22 mouse cellular contexts compared by ENCODE assay signal in the genomic region with DNA sequence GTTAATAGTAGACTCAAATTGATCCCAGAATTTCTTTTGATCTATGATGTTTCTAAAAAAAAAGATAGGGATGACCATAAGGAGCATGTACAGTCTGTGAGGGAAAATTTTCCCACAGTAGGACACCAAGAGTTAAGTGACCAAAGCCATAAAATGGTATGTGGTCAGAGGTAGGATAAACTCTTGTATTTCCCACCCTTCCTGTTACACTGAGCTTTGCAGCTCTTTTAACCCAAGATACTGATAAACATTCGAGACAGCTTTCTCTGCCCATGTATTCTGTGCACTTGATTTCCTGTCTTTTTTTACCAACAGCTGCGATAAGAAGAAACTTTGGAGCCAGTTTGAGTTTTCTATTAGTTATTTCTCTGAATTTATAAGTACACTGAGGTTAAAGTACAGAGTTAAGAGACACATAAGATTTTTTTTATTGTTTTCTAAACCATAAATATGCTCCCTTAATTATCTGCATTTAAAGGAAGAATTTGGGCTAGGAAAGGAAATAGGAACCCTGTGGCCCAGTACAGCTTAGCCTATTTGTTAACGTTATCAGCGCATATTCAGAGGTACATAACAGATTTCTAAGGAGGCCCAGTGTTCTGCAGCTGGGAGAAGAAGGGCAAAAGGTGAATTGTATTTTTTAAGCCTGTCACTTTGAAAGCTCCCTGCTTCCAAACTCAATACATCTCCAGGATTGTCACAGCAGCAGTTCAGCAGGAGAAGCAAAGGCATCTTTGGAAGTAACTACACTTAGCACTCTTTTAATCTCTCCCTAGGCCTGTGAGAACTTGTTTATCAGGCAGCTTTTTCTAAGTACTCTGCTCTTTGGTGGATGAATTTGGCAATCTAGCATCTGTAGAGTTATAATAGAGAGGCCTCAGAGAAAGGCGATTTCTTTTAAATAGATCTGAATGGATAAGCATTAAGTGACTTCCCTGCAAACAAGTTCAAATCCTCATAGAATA.
DNase-seq lines count a peak whose midpoint lies in the region; ATAC-seq and TF ChIP-seq lines count a peak whose summit lies in the region.
"Had no signal": no experiment of that assay in that cellular context is flagged by ENCODE, and none has a peak within 500 bp of the region (broad histone marks: within the 10 kb centered on the region; RNA-seq: fewer than 3 reads in every experiment).

No protein-coding gene starts in this region.

- H3K4me1 ChIP-seq in kidney, embryonic 14.5 days (ENCODE audit: control insufficient read depth, insufficient read depth, low read length), result peaks cover 11% of the 10 kb centered on the region; the same call in 1 of the 2 replicates
- H3K4me1 ChIP-seq in midbrain, embryonic 12.5 days, result 0 out of 2 replicates have a peak, but pooled peaks cover 4% of the 10 kb centered on the region
- no peaks in the 10 kb centered on the region for H3K4me1 ChIP-seq in midbrain, postnatal 0 days (ENCODE audit: insufficient read depth, low read length)
- no peaks in the 10 kb centered on the region for H3K4me1 ChIP-seq in intestine, postnatal 0 days (replicated peaks; ENCODE audit: control insufficient read depth, insufficient read depth, low read length)
- H3K4me1 ChIP-seq: embryonic facial prominence, embryonic 13.5 days; hindbrain, embryonic 12.5 days; midbrain, embryonic 15.5 days had no signal

- DNase-seq in embryo, embryonic 10 days (ENCODE audit: low spot score), result peak; percentile 23
- DNase-seq in embryo, embryonic 9.5 days (ENCODE audit: extremely low spot score), result no peak
- DNase-seq in kidney, adult 11 months, result no peak
- DNase-seq in midbrain, postnatal 0 days (ENCODE audit: low spot score), result no peak
- DNase-seq in layer of hippocampus, adult 2 months (ENCODE audit: low spot score in 2 of 2), result no peak
- DNase-seq: adrenal gland, postnatal 14 days; cerebellum, adult 11 months; cerebellum, postnatal 25 days; gastrocnemius, postnatal 25 days; liver, postnatal 0 days; lung, postnatal 4 days; right cerebral cortex, postnatal 25 days had no signal

- no peaks in the 10 kb centered on the region for H3K27me3 ChIP-seq in kidney, embryonic 14.5 days (ENCODE audit: control insufficient read depth, insufficient read depth, low read length)
- no peaks in the 10 kb centered on the region for H3K27me3 ChIP-seq in midbrain, embryonic 12.5 days
- H3K27me3 ChIP-seq in midbrain, postnatal 0 days (ENCODE audit: insufficient read depth, low read length), result no peaks in the 10 kb centered on the region
- no peaks in the 10 kb centered on the region for H3K27me3 ChIP-seq in intestine, postnatal 0 days (replicated peaks; ENCODE audit: control insufficient read depth, insufficient read depth, low read length)
- H3K27me3 ChIP-seq: embryonic facial prominence, embryonic 13.5 days; hindbrain, embryonic 12.5 days; midbrain, embryonic 15.5 days had no signal

- WGBS in kidney, embryonic 14.5 days, result 43% methylated on average over 5 of the region's 5 CpGs
- WGBS in midbrain, embryonic 12.5 days, result 38% methylated on average over 5 of the region's 5 CpGs
- 35% methylated on average over 5 of the region's 5 CpGs for WGBS in midbrain, postnatal 0 days
- WGBS in intestine, postnatal 0 days, result 32% methylated on average over 5 of the region's 5 CpGs

- no peak overlapping the region for H3K9ac ChIP-seq in kidney, embryonic 14.5 days (ENCODE audit: low read depth, low read length)
- H3K9ac ChIP-seq in midbrain, embryonic 12.5 days (replicated peaks), result no peak overlapping the region
- no peak overlapping the region for H3K9ac ChIP-seq in midbrain, postnatal 0 days (replicated peaks; ENCODE audit: low read length, poor library complexity, severe bottlenecking)
- H3K9ac ChIP-seq in intestine, postnatal 0 days (ENCODE audit: low read depth, low read length), result no peak overlapping the region
- H3K9ac ChIP-seq: embryonic facial prominence, embryonic 13.5 days; hindbrain, embryonic 12.5 days; liver, postnatal 0 days; midbrain, embryonic 15.5 days had no signal

- H3K9me3 ChIP-seq in kidney, embryonic 14.5 days (ENCODE audit: control insufficient read depth, low read length), result no peaks in the 10 kb centered on the region
- H3K9me3 ChIP-seq in midbrain, embryonic 12.5 days, result no peaks in the 10 kb centered on the region
- no peaks in the 10 kb centered on the region for H3K9me3 ChIP-seq in midbrain, postnatal 0 days (ENCODE audit: low read length)
- no peaks in the 10 kb centered on the region for H3K9me3 ChIP-seq in intestine, postnatal 0 days (ENCODE audit: control insufficient read depth)
- H3K9me3 ChIP-seq: embryonic facial prominence, embryonic 13.5 days; hindbrain, embryonic 12.5 days; limb, embryonic 10.5 days; midbrain, embryonic 15.5 days had no signal

- no peak overlapping the region for H3K4me3 ChIP-seq in kidney, embryonic 14.5 days (ENCODE audit: low read length)
- H3K4me3 ChIP-seq in midbrain, embryonic 12.5 days, result no peak overlapping the region
- H3K4me3 ChIP-seq in midbrain, postnatal 0 days (ENCODE audit: low read depth, low read length), result no peak overlapping the region
- H3K4me3 ChIP-seq in intestine, postnatal 0 days (ENCODE audit: low read depth, low read length), result no peak overlapping the region
- no peak overlapping the region for H3K4me3 ChIP-seq in layer of hippocampus, adult 2 months
- H3K4me3 ChIP-seq: embryonic facial prominence, embryonic 13.5 days; hindbrain, embryonic 12.5 days; limb, embryonic 10.5 days; midbrain, embryonic 15.5 days had no signal

- H3K27ac ChIP-seq in kidney, embryonic 14.5 days (ENCODE audit: low read depth, low read length), result no peak overlapping the region
- no peak overlapping the region for H3K27ac ChIP-seq in midbrain, embryonic 12.5 days (replicated peaks)
- H3K27ac ChIP-seq in midbrain, postnatal 0 days (ENCODE audit: low read depth, low read length), result no peak overlapping the region
- H3K27ac ChIP-seq in intestine, postnatal 0 days (ENCODE audit: low read depth, low read length), result no peak overlapping the region
- H3K27ac ChIP-seq in layer of hippocampus, adult 2 months, result no peak overlapping the region
- H3K27ac ChIP-seq: embryonic facial prominence, embryonic 13.5 days; hindbrain, embryonic 12.5 days; limb, embryonic 10.5 days; midbrain, embryonic 15.5 days had no signal

- H3K4me2 ChIP-seq in kidney, embryonic 14.5 days (replicated peaks; ENCODE audit: low read depth, low read length), result no peak overlapping the region
- no peak overlapping the region for H3K4me2 ChIP-seq in midbrain, embryonic 12.5 days (replicated peaks)
- H3K4me2 ChIP-seq in midbrain, postnatal 0 days (ENCODE audit: low read depth, low read length, poor library complexity, severe bottlenecking), result no peak overlapping the region
- H3K4me2 ChIP-seq in intestine, postnatal 0 days (replicated peaks; ENCODE audit: low read depth), result no peak overlapping the region
- H3K4me2 ChIP-seq: embryonic facial prominence, embryonic 13.5 days; hindbrain, embryonic 12.5 days; midbrain, embryonic 15.5 days had no signal

- H3K36me3 ChIP-seq in kidney, embryonic 14.5 days (ENCODE audit: control insufficient read depth, insufficient read depth, low read length), result no peaks in the 10 kb centered on the region
- H3K36me3 ChIP-seq in midbrain, embryonic 12.5 days, result no peaks in the 10 kb centered on the region
- H3K36me3 ChIP-seq in midbrain, postnatal 0 days (ENCODE audit: insufficient read depth, low read length), result no peaks in the 10 kb centered on the region
- no peaks in the 10 kb centered on the region for H3K36me3 ChIP-seq in intestine, postnatal 0 days (ENCODE audit: control insufficient read depth, insufficient read depth)
- H3K36me3 ChIP-seq: embryonic facial prominence, embryonic 13.5 days; hindbrain, embryonic 12.5 days; limb, embryonic 10.5 days; midbrain, embryonic 15.5 days had no signal

- no peak for TF ChIP-seq CTCF in midbrain, postnatal 0 days (IDR thresholded peaks at IDR 0.05)
- no peak for TF ChIP-seq CTCF in intestine, postnatal 0 days (IDR thresholded peaks at IDR 0.05; ENCODE audit: low read depth)
- no peak for TF ChIP-seq CTCF in layer of hippocampus, adult 2 months (conservative IDR thresholded peaks at IDR 0.05)

- ATAC-seq in kidney, embryonic 14.5 days (ENCODE audit: low FRiP score, low TSS enrichment), result peak; percentile 75; the same call in 1 of the 2 replicates
- peak; percentile 52 for ATAC-seq in midbrain, embryonic 12.5 days (ENCODE audit: low FRiP score, low read depth)
- ATAC-seq in midbrain, postnatal 0 days (ENCODE audit: low FRiP score), result no peak
- ATAC-seq in intestine, postnatal 0 days, result 0 out of 2 replicates have a peak, but pooled peaks have one; percentile 31
- ATAC-seq: CD4-positive, CD25-positive, alpha-beta regulatory T cell, adult 4 months; forebrain, embryonic 14.5 days; inflammation-experienced regulatory T-cells, adult 6 months; liver, postnatal 0 days; midbrain, embryonic 15.5 days had no signal
